8 mouse cellular contexts compared by ENCODE assay signal in the genomic region with DNA sequence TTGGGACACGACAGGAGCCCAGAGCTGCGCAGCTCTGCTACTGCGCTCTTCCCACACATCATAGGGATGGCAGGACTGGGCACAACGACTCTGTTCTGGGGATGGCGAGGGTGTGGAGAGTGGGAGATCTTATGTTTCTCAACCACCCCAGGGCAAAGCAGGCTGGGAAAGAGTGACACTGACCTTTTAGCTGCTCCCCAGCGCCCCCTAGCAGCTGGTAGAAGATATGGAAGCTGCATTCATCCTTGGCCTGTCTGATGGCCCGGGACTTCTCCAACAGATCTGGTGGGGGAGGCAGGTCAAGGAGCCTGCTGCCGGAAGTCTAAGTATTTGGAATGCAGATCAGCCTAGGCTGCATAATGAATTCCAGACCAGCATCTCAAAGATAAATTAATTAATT. TPM values are rescaled to one million over a fixed set of nuclear protein-coding genes. Genes with fewer than 3 reads are reported as not detected.
DNase-seq lines count a peak whose midpoint lies in the region; ATAC-seq lines count a peak whose summit lies in the region.

No protein-coding gene starts in this region.

- ATAC-seq in megakaryocyte progenitor cell, adult 5-6 weeks (replicated peaks; ENCODE audit: poor library complexity): peak; percentile 56
- ATAC-seq in erythroblast, adult 5-6 weeks (replicated peaks; ENCODE audit: low FRiP score, poor library complexity, severe bottlenecking): no peak

- peak; percentile 63 for DNase-seq in adrenal gland, postnatal 14 days
- no peak for DNase-seq in adrenal gland, adult 8-10 months
- DNase-seq in kidney, postnatal 4 days: peak; percentile 25 to 40
- DNase-seq in kidney, adult 18-20 months: no peak
- peak; percentile 12 for DNase-seq in adipocyte (ENCODE audit: low spot score)
- DNase-seq in layer of hippocampus, adult 11-12 months (ENCODE audit: low spot score): no peak

RNA-seq across cellular contexts. Expression of a gene that starts 16.9 kb away (rescaled TPM):
- 3.9 and 5.1 TPM in 2 replicates for total RNA-seq in adrenal gland, postnatal 14 days (2021)
- 10 to 100 TPM in 1 of 4 experiments, 1 to 10 TPM in 3; 7.3 to 16.5 (median 8.4) TPM for total RNA-seq in adrenal gland, adult 8-10 months (2022)
- total RNA-seq in megakaryocyte progenitor cell, adult 5-6 weeks (2015): not detected in 2 replicates
- not detected in 2 replicates for total RNA-seq in megakaryocyte progenitor cell, adult 5-6 weeks (2017)
- not detected in 2 replicates for total RNA-seq in erythroblast, adult 5-6 weeks (2015; ENCODE audit: low replicate concordance)
- total RNA-seq in erythroblast, adult 5-6 weeks (2017; ENCODE audit: low replicate concordance): not detected in 2 replicates

RNA-seq across cellular contexts. Expression of a gene that starts 54.8 kb away (rescaled TPM):
- total RNA-seq in adrenal gland, postnatal 14 days (2021): not detected in 2 replicates
- not detected for total RNA-seq in adrenal gland, adult 8-10 months (2022)
- not detected in 2 replicates for total RNA-seq in megakaryocyte progenitor cell, adult 5-6 weeks (2015)
- total RNA-seq in megakaryocyte progenitor cell, adult 5-6 weeks (2017): not detected in 2 replicates
- not detected in 2 replicates for total RNA-seq in erythroblast, adult 5-6 weeks (2015; ENCODE audit: low replicate concordance)
- total RNA-seq in erythroblast, adult 5-6 weeks (2017; ENCODE audit: low replicate concordance): not detected in 2 replicates

Comparison
In these comparisons a context has a peak if more than half of its experiments do, and no peak if none do; other contexts are left out.
1. DNase-seq: peak in adrenal gland, postnatal 14 days (single experiment), kidney, postnatal 4 days (2 of 2) and adipocyte (single experiment); none in adrenal gland, adult 8-10 months (single experiment), kidney, adult 18-20 months (single experiment) and layer of hippocampus, adult 11-12 months (single experiment).